Mouse (Mus musculus) Patski (cell line): Measurements from ENCODE around the gene Adamts12. TPM values are rescaled to one million over a fixed set of nuclear protein-coding genes. Genes with fewer than 3 reads are reported as not detected.

ENCODE experiments used
- ATAC-seq: fragments of 100-300 bp; one replicate; pipeline ENCODE4 v1.8.0; 2021
- CTCF ChIA-PET: fragments of 350-600 bp; sonication (Branson Sonifier 250); formaldehyde crosslinking; loops from one replicate; lab custom pipeline; 2022; ENCODE audit warnings: inconsistent platforms; lab: Charles Lee
- POLR2A ChIA-PET: fragments of 350-600 bp; sonication (Branson Sonifier 250); formaldehyde crosslinking; loops from one replicate; lab custom pipeline; 2022; ENCODE audit warnings: antibody characterized with exemption, inconsistent platforms; lab: Charles Lee
- DNase-seq: peaks from one replicate; pipeline ENCODE4 v3.0.0-alpha.2; 2011; ENCODE audit warnings: low read depth, low spot score
- H3K27me3 ChIP-seq: fragments of 371-371 bp; one replicate; pipeline ENCODE4 v1.5.1; 2021
- CTCF ChIP-seq: fragments of 100-300 bp; IDR thresholded peaks from one replicate; pipeline ENCODE4 v1.5.1; 2021
- in situ Hi-C: fragments of 300-500 bp; cut with MboI; formaldehyde crosslinking; loops from 3 replicates; pipeline ENCODE4 v1.11.1; 2018; ENCODE audit warnings: low pct_unique_long_range_greater_than_20kb, mixed read lengths
- polyA plus RNA-seq: library from polyadenylated mRNA; unstranded; gene quantifications from one replicate; pipeline ENCODE4 v1.2.3, GENCODE M21; 2021

Gene Adamts12
- polyA plus RNA-seq, 1 experiment from 2014 or later, result 0.36 TPM

DNA sequence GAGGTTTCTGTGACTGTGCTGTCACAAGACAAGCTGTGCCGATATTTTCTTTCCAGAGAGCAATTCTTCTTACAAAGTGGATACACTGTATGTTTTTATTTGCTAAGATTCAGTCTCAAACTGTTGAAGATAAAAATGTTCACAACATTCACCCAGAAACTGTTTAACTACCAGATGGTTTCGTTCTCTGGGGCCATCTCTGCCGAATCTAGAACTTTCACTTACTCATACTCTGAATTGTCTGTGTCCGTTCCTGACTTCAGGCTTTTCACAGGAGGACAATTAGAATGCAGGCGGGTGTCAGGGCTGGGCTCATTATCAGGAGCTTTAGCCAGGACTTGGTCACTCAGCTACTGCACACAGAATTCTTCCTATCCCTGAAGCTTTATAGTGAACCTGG, 227.7 kb downstream of the Adamts12 start:
- POLR2A ChIA-PET, result no interaction called here
- CTCF ChIA-PET, result no interaction called here
- in situ Hi-C loops, result no loop called here

DNA sequence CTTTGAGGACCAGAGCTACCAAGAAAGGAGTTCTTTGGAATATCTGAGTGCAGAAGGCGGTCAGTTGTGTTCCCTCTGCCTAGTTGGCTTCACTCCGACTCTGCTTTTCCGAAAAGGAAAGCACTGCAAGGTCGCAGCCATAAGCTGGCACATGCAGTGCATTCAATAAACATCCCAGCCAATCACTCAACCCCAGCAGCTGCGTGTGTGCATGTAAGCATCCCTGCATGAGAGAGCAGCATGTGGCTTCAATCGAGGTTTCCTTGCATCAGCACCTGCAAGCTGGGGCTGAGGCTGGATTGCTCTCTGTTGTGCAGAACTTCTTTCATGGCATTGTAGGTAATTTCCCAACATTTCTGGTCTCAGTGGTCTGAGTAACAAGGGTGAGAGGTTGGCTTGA, 230.4 kb downstream of the Adamts12 start:
- ChIA-PET CTCF (no interaction called here), POLR2A (no interaction called here)
- ATAC-seq, result no peak
- in situ Hi-C loops, result no loop called here
- DNase-seq, result no peak
- TF ChIP-seq CTCF, result no peak
- H3K27me3 ChIP-seq, result peaks cover 4% of the 10 kb centered on the region

More for the DNA sequence above, 227.7 kb downstream of the Adamts12 start:
- no peak for ATAC-seq
- no peak for TF ChIP-seq CTCF
- peaks cover 9% of the 10 kb centered on the region for H3K27me3 ChIP-seq
- DNase-seq, result no peak

DNA sequence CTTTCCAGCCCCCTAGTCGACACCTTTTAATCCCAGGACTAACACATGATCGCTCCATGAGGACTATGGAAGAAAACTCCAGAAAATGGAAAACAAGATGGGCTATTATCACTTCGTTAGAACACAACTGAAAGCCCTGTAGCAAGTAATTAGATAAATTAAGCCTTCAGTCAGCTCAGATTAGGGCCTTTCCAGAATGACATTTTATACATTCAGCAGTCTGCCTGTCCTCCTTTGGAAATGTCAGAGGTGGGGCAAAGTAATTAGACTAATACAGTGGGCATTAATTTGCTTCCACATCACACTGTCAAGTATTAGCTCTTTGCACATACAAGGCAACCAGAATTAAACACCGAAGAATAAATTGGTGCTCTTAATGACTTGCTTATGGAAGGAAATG, 233.4 kb downstream of the Adamts12 start:
- DNase-seq, result no peak
- in situ Hi-C loops, result no loop called here
- no peaks in the 10 kb centered on the region for H3K27me3 ChIP-seq
- ChIA-PET POLR2A (no interaction called here), CTCF (interaction anchor here (1.1 to 1.8 kb wide), 3 partner anchors 9 to 26 kb away, joined by 3 to 6 read pairs (median 3); no protein-coding TSS in a partner anchor)
- no peak for TF ChIP-seq CTCF
- no peak for ATAC-seq

DNA sequence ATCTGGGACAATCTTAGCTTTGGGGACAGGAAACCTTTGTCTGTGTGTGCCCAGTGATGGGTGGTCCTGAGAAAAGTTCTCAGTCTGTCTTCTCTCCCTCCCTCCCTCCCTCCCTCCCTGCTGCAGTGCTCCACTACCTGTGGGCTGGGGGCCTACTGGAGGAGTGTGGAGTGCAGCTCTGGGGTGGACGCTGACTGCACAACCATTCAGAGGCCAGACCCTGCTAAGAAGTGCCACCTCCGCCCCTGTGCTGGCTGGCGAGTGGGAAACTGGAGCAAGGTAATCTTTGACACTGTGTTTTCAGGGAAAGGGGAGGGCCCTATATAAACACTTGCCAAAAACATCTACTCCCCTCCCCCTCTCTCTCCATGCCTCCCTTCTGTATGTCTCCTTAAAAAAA, 252.5 kb downstream of the Adamts12 start:
- in situ Hi-C loops, result no loop called here
- peaks cover 46% of the 10 kb centered on the region for H3K27me3 ChIP-seq
- CTCF ChIA-PET, result interaction anchor here (0.9 to 2.4 kb wide), 2 partner anchors 11 to 253 kb away, joined by 3 to 10 read pairs; partner anchors contain the start of gene Adamts12
- POLR2A ChIA-PET, result no interaction called here
- no peak for TF ChIP-seq CTCF
- ATAC-seq (no peak), DNase-seq (no peak)

DNA sequence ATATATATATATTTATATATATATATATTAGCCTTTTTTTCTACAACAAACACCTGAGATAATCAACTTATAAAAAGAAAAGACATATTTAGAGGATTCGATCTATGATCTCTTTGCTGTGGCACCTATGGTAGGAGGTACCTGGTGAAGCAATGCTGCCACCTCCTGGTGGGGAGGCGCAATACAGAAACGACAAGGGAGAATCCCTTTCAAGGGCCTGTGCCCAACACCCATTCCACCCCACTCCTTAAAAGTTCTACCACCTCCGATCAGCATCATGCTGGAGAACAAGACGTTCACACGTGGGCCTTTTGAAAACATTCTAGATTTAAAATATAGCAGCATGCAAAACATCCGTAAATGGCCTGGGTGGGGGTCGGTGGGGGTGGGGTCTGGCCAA, 255.9 kb downstream of the Adamts12 start:
- ATAC-seq, result peak; percentile 78
- in situ Hi-C loops, result loop anchor here (5.0 kb wide), 3 partner anchors 62 to 398 kb away; partner anchors contain the start of gene Rxfp3
- TF ChIP-seq CTCF, result peak; percentile 90
- CTCF ChIA-PET, result interaction anchor here (1.1 to 1.6 kb wide), 2 partner anchors 53 to 400 kb away, joined by 3 to 4 read pairs; no protein-coding TSS in a partner anchor
- peaks cover 32% of the 10 kb centered on the region for H3K27me3 ChIP-seq
- no peak for DNase-seq
- POLR2A ChIA-PET, result no interaction called here

DNA sequence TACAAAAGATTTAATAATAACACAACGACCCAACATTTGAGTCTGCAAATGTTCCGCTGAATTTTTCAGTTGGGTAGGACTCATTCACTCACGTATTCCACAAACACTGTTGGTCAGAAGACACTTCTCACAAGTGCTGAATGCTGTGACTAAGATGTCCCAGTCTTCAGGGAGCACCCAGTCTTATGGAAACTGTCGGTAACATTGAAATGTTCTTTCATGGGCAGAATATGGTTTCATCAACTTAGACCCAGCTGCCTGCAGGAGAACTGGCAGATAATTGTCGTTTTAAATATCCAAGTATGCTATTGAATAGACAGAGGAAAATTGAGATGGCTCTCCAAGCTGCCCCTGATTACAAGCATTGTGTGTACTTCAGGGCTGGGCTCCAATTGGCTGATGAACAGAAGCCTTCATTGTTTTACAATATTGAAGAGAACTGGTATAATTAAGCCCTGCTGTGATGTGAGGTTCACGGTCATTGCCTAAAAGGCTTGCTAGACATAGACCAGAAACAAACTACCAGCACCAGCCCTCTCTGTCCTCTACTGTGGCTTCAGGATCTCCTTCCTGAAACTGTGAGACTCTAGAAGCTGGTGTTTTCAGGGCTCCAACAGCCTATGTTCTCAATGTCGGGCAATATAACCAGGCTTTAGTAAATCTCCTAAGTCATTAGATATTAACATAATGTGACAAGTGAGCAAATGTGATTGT, 275.0 kb downstream of the Adamts12 start:
- ChIA-PET POLR2A (no interaction called here), CTCF (no interaction called here)
- H3K27me3 ChIP-seq, result peaks cover 41% of the 10 kb centered on the region
- ATAC-seq (no peak), DNase-seq (no peak)
- no peak for TF ChIP-seq CTCF
- in situ Hi-C loops, result no loop called here

DNA sequence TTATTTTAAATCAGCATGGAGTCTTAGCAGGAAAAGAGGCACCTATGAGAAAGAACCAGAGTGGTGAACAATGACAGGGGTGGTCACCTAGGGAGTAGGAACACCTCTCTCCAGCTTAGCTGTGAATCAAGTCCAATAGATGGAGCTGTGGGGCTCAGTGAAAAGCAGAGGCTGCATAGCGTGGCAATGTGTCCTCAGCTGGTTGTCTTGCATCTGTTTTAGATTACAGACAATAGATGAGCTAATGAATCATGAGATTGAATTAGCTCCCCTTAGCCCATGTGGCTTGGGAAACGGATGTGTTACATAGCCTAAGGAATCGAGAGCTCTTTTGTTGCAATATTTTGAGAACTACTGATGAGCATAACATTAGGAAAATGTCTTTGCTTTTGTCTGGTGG, 291.3 kb downstream of the Adamts12 start:
- no peak for DNase-seq
- no peak for ATAC-seq
- in situ Hi-C loops, result no loop called here
- TF ChIP-seq CTCF, result no peak
- POLR2A ChIA-PET, result no interaction called here
- peaks cover 3% of the 10 kb centered on the region for H3K27me3 ChIP-seq
- CTCF ChIA-PET, result interaction anchor here (0.9 to 3.3 kb wide), 4 partner anchors 12 to 317 kb away, joined by 3 to 9 read pairs (median 3); no protein-coding TSS in a partner anchor

DNA sequence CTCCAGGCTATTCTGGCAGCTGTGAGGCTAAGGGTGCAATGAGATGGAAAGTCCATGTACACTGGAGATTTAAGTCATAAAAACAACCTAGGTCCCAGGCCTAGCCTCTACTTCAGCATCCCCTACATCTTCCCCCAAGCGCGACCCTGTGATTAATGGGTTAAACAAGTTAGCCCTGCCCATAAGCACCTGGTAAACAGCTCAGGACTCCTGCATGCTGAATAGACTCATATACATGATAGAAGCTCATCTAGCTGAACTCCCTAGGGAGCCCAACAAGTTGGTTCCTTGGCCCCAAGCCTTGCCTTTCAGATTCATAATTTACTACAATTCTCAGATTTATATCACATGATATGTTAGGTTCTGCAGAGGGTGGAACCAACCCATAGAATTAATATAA, 292.9 kb downstream of the Adamts12 start:
- no peak for DNase-seq
- no peak for ATAC-seq
- H3K27me3 ChIP-seq, result peaks cover 3% of the 10 kb centered on the region
- POLR2A ChIA-PET, result interaction anchor here (0.6 to 0.8 kb wide), 2 partner anchors 14 to 383 kb away, joined by 3 to 4 read pairs; no protein-coding TSS in a partner anchor
- in situ Hi-C loops, result no loop called here
- CTCF ChIA-PET, result interaction anchor here (1.2 to 3.3 kb wide), 2 partner anchors 12 to 22 kb away, joined by 5 to 9 read pairs; no protein-coding TSS in a partner anchor
- no peak for TF ChIP-seq CTCF

DNA sequence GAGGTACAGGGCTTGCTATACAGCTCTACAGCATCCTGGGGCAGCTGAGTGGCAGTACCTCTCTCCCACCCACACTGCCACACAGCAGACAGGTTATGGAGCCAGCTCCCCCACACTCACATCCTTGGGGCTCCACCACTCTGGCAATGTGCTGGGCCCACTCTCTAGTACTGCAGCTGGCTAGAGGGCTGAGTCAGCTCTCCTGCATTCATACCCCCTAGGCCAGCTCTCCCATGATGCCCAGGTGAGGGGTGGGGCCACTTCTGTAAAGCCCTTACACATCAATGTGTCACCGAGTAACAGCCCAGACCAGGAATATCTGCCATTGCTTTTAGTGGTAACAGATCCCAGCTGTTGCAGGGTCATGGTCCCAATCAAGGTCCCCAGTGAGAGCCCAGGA, 296.3 kb downstream of the Adamts12 start:
- H3K27me3 ChIP-seq, result peaks cover 9% of the 10 kb centered on the region
- in situ Hi-C loops, result no loop called here
- TF ChIP-seq CTCF, result no peak
- ATAC-seq, result no peak
- ChIA-PET CTCF (interaction anchor here (1.4 kb wide), 1 partner anchor 10 kb away, joined by 3 read pairs; no protein-coding TSS in a partner anchor), POLR2A (interaction anchor here (0.6 kb wide), 1 partner anchor 320 kb away, joined by 3 read pairs; no protein-coding TSS in a partner anchor)
- no peak for DNase-seq

DNA sequence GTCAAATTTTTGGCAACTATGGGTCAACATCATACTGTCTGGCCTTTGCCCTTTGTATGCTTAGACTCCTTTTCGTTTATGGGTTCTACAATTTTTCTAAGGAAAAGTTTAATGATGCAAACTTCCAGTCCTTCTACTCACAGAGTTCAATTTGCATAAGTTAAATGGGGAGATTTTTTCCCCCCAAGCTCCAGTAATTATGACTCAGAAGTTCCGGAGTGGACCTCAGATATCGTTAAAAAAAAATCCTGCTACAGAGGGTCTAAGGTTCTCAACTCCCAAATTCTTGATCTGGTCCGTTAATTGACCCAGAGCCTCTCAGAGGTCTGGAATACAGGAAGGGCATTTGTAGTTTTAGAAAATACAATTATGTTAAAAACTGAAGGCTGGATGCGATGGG, 297.2 kb downstream of the Adamts12 start:
- in situ Hi-C loops, result no loop called here
- ATAC-seq (no peak), DNase-seq (no peak)
- CTCF ChIA-PET, result interaction anchor here (1.6 kb wide), 1 partner anchor 18 kb away, joined by 8 read pairs; no protein-coding TSS in a partner anchor
- H3K27me3 ChIP-seq, result peaks cover 16% of the 10 kb centered on the region
- POLR2A ChIA-PET, result no interaction called here
- no peak for TF ChIP-seq CTCF

DNA sequence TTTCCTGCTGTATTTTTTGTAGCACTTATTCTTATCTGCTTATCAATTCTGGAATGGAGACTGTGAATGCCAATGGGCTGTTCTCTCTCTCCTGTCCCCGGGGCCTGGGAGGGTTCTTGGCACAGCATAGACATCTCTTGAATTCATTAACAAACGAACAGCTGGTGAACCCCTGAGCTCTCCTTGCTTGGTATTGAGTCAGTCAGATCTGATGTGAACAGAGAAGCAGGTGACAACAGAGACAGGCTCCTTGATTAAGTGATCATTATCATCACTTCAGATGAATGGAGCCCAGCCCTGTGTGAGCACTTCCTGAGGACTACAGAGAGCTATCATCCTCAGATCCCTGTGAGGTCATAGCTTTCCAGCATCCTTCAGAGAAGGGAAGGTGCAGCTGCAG, 299.5 kb downstream of the Adamts12 start:
- DNase-seq (no peak), ATAC-seq (no peak)
- POLR2A ChIA-PET, result interaction anchor here (1.0 kb wide), 1 partner anchor 10 kb away, joined by 4 read pairs; no protein-coding TSS in a partner anchor
- H3K27me3 ChIP-seq, result peaks cover 19% of the 10 kb centered on the region
- TF ChIP-seq CTCF, result no peak
- in situ Hi-C loops, result no loop called here
- CTCF ChIA-PET, result interaction anchor here (0.7 to 1.2 kb wide), 5 partner anchors 11 to 443 kb away, joined by 3 to 4 read pairs (median 4); no protein-coding TSS in a partner anchor
